Mouse (Mus musculus): ENCODE results near the gene Slc25a33. TPM values are rescaled to one million over a fixed set of nuclear protein-coding genes. Genes with fewer than 3 reads are reported as not detected.
"Not testable (repeated sequence)": the region's sequence is repeated elsewhere in the genome, so short reads cannot be mapped to it uniquely, and the experiment has no call there.

The Slc25a33 gene
- total and polyA plus RNA-seq, 2 experiments, result 12.7 to 14.3 TPM

DNA sequence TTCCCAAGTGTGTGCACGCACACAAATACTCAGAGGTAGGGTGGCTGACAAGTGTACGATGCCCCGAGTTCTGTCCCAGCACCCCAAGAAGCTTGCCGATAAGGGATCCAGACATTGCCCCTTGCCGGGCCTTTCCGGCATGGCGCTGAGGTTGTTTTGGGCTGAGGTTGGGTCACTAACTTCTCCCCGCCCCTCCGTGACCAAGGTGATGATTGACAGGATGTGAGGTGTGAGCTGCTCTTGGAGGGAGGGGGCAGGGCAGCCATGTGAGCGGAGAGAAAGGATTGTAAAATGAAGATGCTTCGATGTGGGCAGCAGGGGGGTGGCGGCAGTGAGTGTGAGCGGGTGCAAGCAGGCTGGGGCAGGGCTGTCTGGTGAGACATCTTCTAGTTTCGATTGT lies 41.5 kb upstream of the Slc25a33 start:
- no peak for DNase-seq (ENCODE audit: extremely low read depth, low read depth, low spot score)

DNA sequence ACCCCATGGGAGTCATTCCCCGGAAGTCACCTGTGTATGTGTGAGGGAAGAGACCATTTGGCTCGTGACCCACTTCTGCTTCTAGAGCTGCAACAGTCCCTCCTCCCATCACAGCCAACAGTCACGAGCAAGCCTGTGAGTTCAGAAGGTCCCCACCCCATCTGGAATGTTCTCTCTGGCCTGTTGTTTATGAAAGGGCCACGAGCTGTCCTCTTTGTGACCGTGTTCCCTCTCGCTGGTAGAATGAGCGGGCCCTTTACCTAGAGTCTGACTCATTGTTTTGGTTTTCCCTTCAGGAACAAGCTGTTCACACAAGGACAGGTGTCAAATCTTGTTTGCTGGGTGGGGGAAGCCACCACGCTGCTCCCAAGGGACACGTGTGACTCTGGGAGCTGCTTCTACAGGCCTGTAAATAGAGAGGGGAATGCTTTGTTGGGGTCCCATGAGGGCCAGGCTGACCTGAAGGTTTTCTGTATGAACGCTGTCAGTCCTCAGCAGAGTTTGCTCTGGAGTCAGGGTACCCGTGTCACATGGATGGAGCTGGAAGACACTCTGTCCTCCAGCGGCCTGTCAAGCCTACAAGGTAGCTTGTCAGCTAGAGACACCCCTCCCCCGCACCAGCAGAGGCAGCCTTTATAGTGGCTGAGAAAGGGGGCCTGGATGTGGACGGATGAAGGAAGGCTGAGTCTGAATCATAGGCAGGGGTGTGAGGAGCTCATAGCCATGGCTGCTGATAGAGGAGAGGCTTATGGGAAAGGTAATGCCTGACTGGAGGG lies 39.5 kb upstream of the Slc25a33 start:
- no peaks in the 10 kb centered on the region for H3K36me3 ChIP-seq (ENCODE audit: control insufficient read depth, insufficient read depth, low read length)
- WGBS, result 70% methylated on average over 14 of the region's 14 CpGs
- no peak for DNase-seq (ENCODE audit: extremely low read depth, low read depth, low spot score)

More for the DNA sequence above, 41.5 kb upstream of the Slc25a33 start:
- no peaks in the 10 kb centered on the region for H3K36me3 ChIP-seq (ENCODE audit: control insufficient read depth, insufficient read depth, low read length)
- 94% methylated on average over 14 of the region's 14 CpGs for WGBS
- no peaks in the 10 kb centered on the region; the same call in 1 of the 2 replicates for H3K27me3 ChIP-seq (ENCODE audit: control insufficient read depth, insufficient read depth, low read length)
- H3K79me2 ChIP-seq (ENCODE audit: control insufficient read depth, insufficient read depth, low read length), result no peaks in the 10 kb centered on the region
- H3K27ac ChIP-seq (replicated peaks; ENCODE audit: insufficient read depth, low read depth, low read length), result no peak overlapping the region
- no peak for TF ChIP-seq CTCF (IDR thresholded peaks at IDR 0.05; ENCODE audit: low read depth, low read length)
- TF ChIP-seq POLR2A (IDR thresholded peaks at IDR 0.05; ENCODE audit: extremely low read depth, insufficient read depth, low read length), result no peak
- no peak overlapping the region for H3K4me3 ChIP-seq (ENCODE audit: insufficient read depth, low read depth, low read length)
- H3K9ac ChIP-seq (ENCODE audit: low read depth, low read length), result no peak overlapping the region
- no peaks in the 10 kb centered on the region for H3K4me1 ChIP-seq (ENCODE audit: control insufficient read depth, insufficient read depth, low read length)

DNA sequence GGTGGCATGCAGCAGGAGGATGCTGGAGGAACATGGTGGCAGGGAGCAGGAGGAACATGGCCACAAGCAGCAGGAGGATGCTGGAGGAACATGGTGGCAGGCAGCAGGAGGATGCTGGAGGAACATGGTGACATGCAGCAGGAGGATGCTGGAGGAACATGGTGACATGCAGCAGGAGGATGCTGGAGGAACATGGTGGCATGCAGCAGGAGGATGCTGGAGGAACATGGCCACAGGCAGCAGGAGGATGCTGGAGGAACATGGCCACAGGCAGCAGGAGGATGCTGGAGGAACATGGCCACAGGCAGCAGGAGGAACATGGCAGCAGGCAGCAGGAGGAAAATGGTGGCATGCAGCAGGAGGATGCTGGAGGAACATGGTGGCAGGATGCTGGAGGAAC lies 36.3 kb upstream of the Slc25a33 start:
- H3K9ac ChIP-seq (ENCODE audit: low read depth, low read length); DNase-seq (ENCODE audit: extremely low read depth, low read depth, low spot score); H3K36me3 ChIP-seq (ENCODE audit: control insufficient read depth, insufficient read depth, low read length); H3K27me3 ChIP-seq (ENCODE audit: control insufficient read depth, insufficient read depth, low read length); H3K79me2 ChIP-seq (ENCODE audit: control insufficient read depth, insufficient read depth, low read length); H3K4me3 ChIP-seq (ENCODE audit: insufficient read depth, low read depth, low read length); H3K27ac ChIP-seq (replicated peaks; ENCODE audit: insufficient read depth, low read depth, low read length); H3K4me1 ChIP-seq (ENCODE audit: control insufficient read depth, insufficient read depth, low read length): not testable (repeated sequence)

More for the DNA sequence above, 39.5 kb upstream of the Slc25a33 start:
- H3K9ac ChIP-seq (ENCODE audit: low read depth, low read length), result no peak overlapping the region
- no peaks in the 10 kb centered on the region for H3K4me1 ChIP-seq (ENCODE audit: control insufficient read depth, insufficient read depth, low read length)
- H3K79me2 ChIP-seq (ENCODE audit: control insufficient read depth, insufficient read depth, low read length), result no peaks in the 10 kb centered on the region
- H3K27ac ChIP-seq (replicated peaks; ENCODE audit: insufficient read depth, low read depth, low read length), result no peak overlapping the region
- H3K4me3 ChIP-seq (ENCODE audit: insufficient read depth, low read depth, low read length), result no peak overlapping the region
- no peak for TF ChIP-seq CTCF (IDR thresholded peaks at IDR 0.05; ENCODE audit: low read depth, low read length)
- peaks cover 4% of the 10 kb centered on the region; the same call in 1 of the 2 replicates for H3K27me3 ChIP-seq (ENCODE audit: control insufficient read depth, insufficient read depth, low read length)

DNA sequence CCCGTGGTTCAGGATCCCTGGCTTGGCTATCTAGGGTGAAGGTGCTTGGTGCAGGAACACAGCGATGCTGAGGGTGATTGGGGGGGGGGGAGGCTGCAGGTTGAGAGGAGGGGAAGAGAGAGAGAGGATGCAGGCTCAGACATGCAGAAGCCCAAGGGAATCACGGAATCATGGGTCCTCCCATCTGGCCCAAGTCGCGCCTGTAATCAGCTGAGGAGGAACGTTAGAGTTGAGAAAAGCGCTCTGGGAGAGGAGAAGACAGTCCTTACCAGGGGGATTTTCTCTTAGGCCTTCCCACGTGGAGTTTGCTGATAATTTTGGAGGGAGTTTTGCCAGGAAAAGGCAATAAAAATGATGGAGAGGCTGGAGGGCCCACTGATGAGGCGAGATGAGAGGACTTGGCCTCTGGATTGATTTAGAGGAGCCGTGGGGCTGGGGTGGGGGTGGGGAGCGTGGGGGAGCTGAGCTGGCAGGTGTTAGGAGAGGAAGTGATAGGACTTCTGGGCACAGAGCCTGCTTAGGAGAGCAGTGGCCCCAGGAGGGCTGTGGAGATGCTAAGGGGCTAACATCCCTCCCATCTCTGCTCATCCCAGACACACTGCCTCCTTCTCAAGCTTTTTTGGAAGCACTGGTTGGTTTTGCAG lies 34.6 kb upstream of the Slc25a33 start:
- H3K36me3 ChIP-seq (ENCODE audit: control insufficient read depth, insufficient read depth, low read length), result no peaks in the 10 kb centered on the region
- no peak overlapping the region for H3K9ac ChIP-seq (ENCODE audit: low read depth, low read length)
- DNase-seq (ENCODE audit: extremely low read depth, low read depth, low spot score), result no peak
- no peaks in the 10 kb centered on the region for H3K79me2 ChIP-seq (ENCODE audit: control insufficient read depth, insufficient read depth, low read length)
- WGBS, result 60% methylated on average over 11 of the region's 11 CpGs
- H3K4me3 ChIP-seq (ENCODE audit: insufficient read depth, low read depth, low read length), result no peak overlapping the region
- H3K4me1 ChIP-seq (ENCODE audit: control insufficient read depth, insufficient read depth, low read length), result no peaks in the 10 kb centered on the region
- no peak overlapping the region for H3K27ac ChIP-seq (replicated peaks; ENCODE audit: insufficient read depth, low read depth, low read length)
- TF ChIP-seq POLR2A (IDR thresholded peaks at IDR 0.05; ENCODE audit: extremely low read depth, insufficient read depth, low read length) (no peak), CTCF (IDR thresholded peaks at IDR 0.05; ENCODE audit: low read depth, low read length) (no peak)
- H3K27me3 ChIP-seq (ENCODE audit: control insufficient read depth, insufficient read depth, low read length), result peaks cover 4% of the 10 kb centered on the region; the same call in 1 of the 2 replicates

DNA sequence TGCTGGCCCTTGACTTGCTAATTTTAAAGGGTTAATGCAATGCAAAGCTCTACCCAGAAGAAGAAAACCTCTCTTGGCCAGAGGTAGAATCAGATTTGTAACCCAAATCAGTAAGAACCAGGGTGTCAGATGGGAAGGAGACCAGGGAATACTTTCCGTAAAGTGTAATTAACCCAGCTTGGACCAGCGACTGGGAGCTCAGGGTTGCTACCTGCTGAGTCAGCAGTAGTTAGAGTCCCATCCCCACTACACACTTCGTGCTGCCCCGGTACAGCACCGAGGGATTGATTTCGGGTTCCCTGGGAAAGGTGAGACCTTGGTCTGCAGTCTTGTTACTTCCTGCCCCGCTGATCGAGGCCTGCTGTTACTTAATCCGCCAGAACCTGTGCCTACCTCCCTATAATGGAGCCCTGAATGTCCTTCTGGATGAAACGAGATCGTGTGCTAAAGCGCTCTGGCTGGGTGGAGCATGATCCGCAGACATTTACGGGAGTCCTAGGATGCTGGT lies 34.0 kb upstream of the Slc25a33 start:
- Histone ChIP-seq H3K27ac (replicated peaks; ENCODE audit: insufficient read depth, low read depth, low read length) (no peak overlapping the region), H3K4me3 (ENCODE audit: insufficient read depth, low read depth, low read length) (no peak overlapping the region), H3K9ac (ENCODE audit: low read depth, low read length) (no peak overlapping the region), H3K27me3 (ENCODE audit: control insufficient read depth, insufficient read depth, low read length) (peaks cover 4% of the 10 kb centered on the region; the same call in 1 of the 2 replicates), H3K79me2 (ENCODE audit: control insufficient read depth, insufficient read depth, low read length) (no peaks in the 10 kb centered on the region), H3K4me1 (ENCODE audit: control insufficient read depth, insufficient read depth, low read length) (no peaks in the 10 kb centered on the region), H3K36me3 (ENCODE audit: control insufficient read depth, insufficient read depth, low read length) (no peaks in the 10 kb centered on the region)
- WGBS, result 77% methylated on average over 14 of the region's 14 CpGs
- no peak for DNase-seq (ENCODE audit: extremely low read depth, low read depth, low spot score)
- TF ChIP-seq POLR2A (IDR thresholded peaks at IDR 0.05; ENCODE audit: extremely low read depth, insufficient read depth, low read length), result no peak
- no peak for TF ChIP-seq CTCF (IDR thresholded peaks at IDR 0.05; ENCODE audit: low read depth, low read length)
